Mouse (Mus musculus) liver, adult 2 months (tissue): ENCODE data around the gene Erlin1.

Source experiments
- CTCF ChIP-seq: fragments of 200-500 bp; IDR thresholded peaks from 2 replicates; pipeline ENCODE4 v1.5.1; 2011; ENCODE audit warnings: low read depth, low read length, control low read depth
- POLR2A ChIP-seq: fragments of 200-500 bp; IDR thresholded peaks from 2 replicates; pipeline ENCODE4 v1.6.1; 2011; ENCODE audit warnings: low read length, control low read depth; ENCODE audit not compliant: insufficient read depth; ENCODE audit errors: extremely low read depth

GRCm38 (mm10) chr19:44050388-44050787 is 19.2 kb downstream of the Erlin1 start:
- TF ChIP-seq CTCF (no peak), POLR2A (no peak)
